Mouse (Mus musculus): ENCODE results near the gene Cpe. TPM values are rescaled to one million over a fixed set of nuclear protein-coding genes. Genes with fewer than 3 reads are reported as not detected.
"Not testable (repeated sequence)": the region's sequence is repeated elsewhere in the genome, so short reads cannot be mapped to it uniquely, and the experiment has no call there.

Cpe gene
- polyA plus RNA-seq, 1 experiment from 2014 or later = 752 TPM

DNA sequence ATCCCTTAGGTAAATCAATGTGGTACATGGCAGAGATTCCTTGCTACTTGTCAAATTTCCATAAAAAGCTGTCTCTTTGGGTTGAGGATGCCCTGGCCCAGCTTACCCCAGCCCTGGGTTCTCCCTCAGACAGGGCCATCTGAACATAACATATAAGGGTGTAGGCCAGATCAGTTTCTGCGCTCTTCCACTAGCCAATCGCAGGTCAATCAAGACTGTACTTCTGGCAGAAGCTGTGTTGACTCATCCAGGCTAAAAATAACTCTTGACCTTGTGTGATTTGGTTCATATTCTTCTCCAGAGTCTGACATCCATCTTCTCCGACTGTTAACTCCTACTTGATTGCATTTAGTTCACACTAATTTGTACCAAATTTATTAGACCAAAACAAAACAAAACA lies 4.7 kb downstream of the Cpe start:
- no peak overlapping the region for H3K4me2 ChIP-seq (replicated peaks)
- no peaks in the 10 kb centered on the region for H3K36me3 ChIP-seq (replicated peaks; ENCODE audit: control insufficient read depth, insufficient read depth)
- H3K4me3 ChIP-seq (replicated peaks; ENCODE audit: low read length) = no peak overlapping the region
- H3K27me3 ChIP-seq (ENCODE audit: control insufficient read depth, insufficient read depth, low read length) = no peaks in the 10 kb centered on the region
- H3K9ac ChIP-seq = no peak overlapping the region
- no peaks in the 10 kb centered on the region for H3K9me3 ChIP-seq (ENCODE audit: control insufficient read depth, low read length)
- H3K4me1 ChIP-seq (replicated peaks; ENCODE audit: control insufficient read depth, insufficient read depth, low read length) = peaks cover 20% of the 10 kb centered on the region
- WGBS = 80% methylated on average over 3 of the region's 3 CpGs
- ATAC-seq (ENCODE audit: low FRiP score) (no peak), DNase-seq (ENCODE audit: low spot score) (no peak)
- no peak overlapping the region for H3K27ac ChIP-seq

DNA sequence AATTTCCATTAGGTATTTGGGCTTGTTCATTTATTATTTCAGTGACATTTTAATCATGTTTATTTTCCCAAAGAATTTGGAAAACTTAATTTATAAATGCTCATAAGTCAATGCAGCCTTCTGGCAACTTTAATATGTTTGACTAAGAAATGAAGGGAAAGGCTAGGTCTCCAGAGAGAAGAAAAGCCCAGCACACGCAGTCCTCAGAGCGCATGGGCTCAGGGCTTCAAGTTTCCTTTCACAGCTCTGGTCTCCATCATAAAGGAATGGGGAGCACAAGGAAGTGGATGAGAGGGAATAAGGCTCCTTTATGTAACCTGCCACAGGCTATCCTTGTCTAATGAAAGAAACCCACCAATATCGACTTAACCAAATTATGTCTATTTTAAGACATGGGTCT lies 10.4 kb downstream of the Cpe start:
- Histone ChIP-seq H3K4me3 (replicated peaks; ENCODE audit: low read length) (no peak overlapping the region), H3K9me3 (ENCODE audit: control insufficient read depth, low read length) (no peaks in the 10 kb centered on the region), H3K4me2 (replicated peaks) (no peak overlapping the region), H3K36me3 (replicated peaks; ENCODE audit: control insufficient read depth, insufficient read depth) (peaks cover 6% of the 10 kb centered on the region; the same call in 1 of the 2 replicates), H3K27ac (no peak overlapping the region), H3K9ac (no peak overlapping the region), H3K27me3 (ENCODE audit: control insufficient read depth, insufficient read depth, low read length) (no peaks in the 10 kb centered on the region), H3K4me1 (replicated peaks; ENCODE audit: control insufficient read depth, insufficient read depth, low read length) (no peaks in the 10 kb centered on the region)
- WGBS = 77% methylated on average over 3 of the region's 3 CpGs
- no peak for ATAC-seq (ENCODE audit: low FRiP score)
- DNase-seq (ENCODE audit: low spot score) = no peak

DNA sequence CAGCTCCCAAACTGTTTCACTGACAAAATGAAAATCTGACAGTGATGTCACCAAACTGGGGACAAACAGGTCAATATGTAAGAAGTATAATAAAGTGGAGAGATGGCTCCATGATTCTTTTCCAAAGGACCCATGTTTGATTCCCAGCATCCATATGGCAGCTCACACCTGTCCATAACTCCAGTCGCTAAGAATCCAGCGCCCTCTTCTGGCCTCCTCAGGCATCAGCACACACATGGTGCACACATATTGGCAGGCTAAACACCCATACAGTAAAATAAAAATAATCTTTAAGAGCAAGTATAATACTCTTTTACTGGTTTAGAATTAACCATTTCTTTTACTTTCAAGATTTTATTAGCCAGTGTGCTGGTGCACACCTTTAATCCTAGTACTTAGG lies 16.5 kb downstream of the Cpe start:
- 82% methylated on average over 2 of the region's 2 CpGs for WGBS
- no peaks in the 10 kb centered on the region for H3K9me3 ChIP-seq (ENCODE audit: control insufficient read depth, low read length)

DNA sequence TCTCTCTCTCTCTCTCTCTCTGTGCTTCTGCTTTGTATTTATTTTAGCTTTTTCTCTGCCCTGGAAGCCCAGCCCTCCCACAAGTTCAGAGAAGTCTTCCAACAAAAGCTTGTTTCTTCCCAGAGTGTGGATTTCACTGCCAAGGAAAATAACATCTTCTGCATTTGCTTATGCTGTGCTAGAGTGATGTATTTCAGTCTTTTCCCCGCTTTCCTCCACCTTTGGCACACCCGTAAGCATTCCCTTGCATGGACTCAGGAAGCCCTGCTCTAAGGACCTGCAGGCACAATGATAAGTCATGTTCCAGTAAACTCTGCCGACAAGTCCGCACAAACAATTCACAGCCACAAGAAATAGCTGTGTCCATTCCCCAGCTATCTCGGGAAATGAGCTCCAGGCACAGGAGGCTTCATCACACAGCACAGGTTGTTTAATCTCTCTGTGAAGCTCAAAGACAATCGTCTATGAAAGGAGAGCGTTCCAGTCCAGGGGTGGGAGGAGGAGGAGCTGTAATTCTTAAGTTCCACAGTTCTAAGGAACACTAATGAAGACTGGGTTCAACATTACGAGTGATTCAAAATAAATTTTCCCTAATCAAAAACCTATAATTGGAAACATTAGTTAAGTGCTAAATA lies 17.8 kb downstream of the Cpe start:
- no peak overlapping the region for H3K4me2 ChIP-seq (replicated peaks)
- 78% methylated on average over 8 of the region's 8 CpGs for WGBS
- ATAC-seq (ENCODE audit: low FRiP score) = no peak
- no peak for DNase-seq (ENCODE audit: low spot score)
- H3K4me1 ChIP-seq (replicated peaks; ENCODE audit: control insufficient read depth, insufficient read depth, low read length) = no peaks in the 10 kb centered on the region; the same call in 1 of the 2 replicates
- H3K27ac ChIP-seq = no peak overlapping the region
- no peaks in the 10 kb centered on the region for H3K36me3 ChIP-seq (replicated peaks; ENCODE audit: control insufficient read depth, insufficient read depth)
- H3K4me3 ChIP-seq (replicated peaks; ENCODE audit: low read length) = no peak overlapping the region
- no peaks in the 10 kb centered on the region for H3K9me3 ChIP-seq (ENCODE audit: control insufficient read depth, low read length)
- no peak overlapping the region for H3K9ac ChIP-seq
- H3K27me3 ChIP-seq (ENCODE audit: control insufficient read depth, insufficient read depth, low read length) = no peaks in the 10 kb centered on the region

More for the DNA sequence above, 16.5 kb downstream of the Cpe start:
- no peaks in the 10 kb centered on the region; the same call in 1 of the 2 replicates for H3K4me1 ChIP-seq (replicated peaks; ENCODE audit: control insufficient read depth, insufficient read depth, low read length)
- H3K4me2 ChIP-seq (replicated peaks) = no peak overlapping the region
- H3K4me3 ChIP-seq (replicated peaks; ENCODE audit: low read length) = no peak overlapping the region
- ATAC-seq (ENCODE audit: low FRiP score) (no peak), DNase-seq (ENCODE audit: low spot score) (no peak)
- H3K27me3 ChIP-seq (ENCODE audit: control insufficient read depth, insufficient read depth, low read length) = no peaks in the 10 kb centered on the region
- peaks cover 5% of the 10 kb centered on the region; the same call in 1 of the 2 replicates for H3K36me3 ChIP-seq (replicated peaks; ENCODE audit: control insufficient read depth, insufficient read depth)
- H3K9ac ChIP-seq = no peak overlapping the region
- H3K27ac ChIP-seq = no peak overlapping the region

DNA sequence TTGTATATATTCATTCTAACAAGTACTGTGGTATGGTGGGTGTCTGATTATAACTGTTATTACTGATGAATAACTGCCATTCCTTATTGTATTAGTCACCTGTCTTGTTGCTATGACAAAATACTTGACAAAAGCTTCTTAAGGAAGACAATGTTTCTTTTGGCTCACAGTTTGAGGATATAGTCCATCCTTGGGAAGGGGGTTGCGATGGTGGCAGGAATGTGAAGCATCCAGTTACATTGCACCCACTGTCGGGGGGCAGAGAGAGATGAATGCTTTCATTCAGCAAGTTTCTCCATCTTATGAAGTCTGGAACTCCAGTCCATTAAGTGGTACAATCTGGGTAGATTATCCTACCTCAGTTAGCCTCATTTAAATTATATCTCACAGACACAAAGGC lies 19.9 kb downstream of the Cpe start:
- H3K4me2 ChIP-seq (replicated peaks) = no peak overlapping the region
- no peak overlapping the region for H3K4me3 ChIP-seq (replicated peaks; ENCODE audit: low read length)
- H3K9me3 ChIP-seq (ENCODE audit: control insufficient read depth, low read length) = no peaks in the 10 kb centered on the region
- ATAC-seq (ENCODE audit: low FRiP score) (no peak), DNase-seq (ENCODE audit: low spot score) (no peak)
- H3K9ac ChIP-seq = no peak overlapping the region
- H3K4me1 ChIP-seq (replicated peaks; ENCODE audit: control insufficient read depth, insufficient read depth, low read length) = no peaks in the 10 kb centered on the region; the same call in 1 of the 2 replicates
- 68% methylated on average over 2 of the region's 2 CpGs for WGBS
- H3K27ac ChIP-seq = no peak overlapping the region
- no peaks in the 10 kb centered on the region for H3K36me3 ChIP-seq (replicated peaks; ENCODE audit: control insufficient read depth, insufficient read depth)
- H3K27me3 ChIP-seq (ENCODE audit: control insufficient read depth, insufficient read depth, low read length) = no peaks in the 10 kb centered on the region

DNA sequence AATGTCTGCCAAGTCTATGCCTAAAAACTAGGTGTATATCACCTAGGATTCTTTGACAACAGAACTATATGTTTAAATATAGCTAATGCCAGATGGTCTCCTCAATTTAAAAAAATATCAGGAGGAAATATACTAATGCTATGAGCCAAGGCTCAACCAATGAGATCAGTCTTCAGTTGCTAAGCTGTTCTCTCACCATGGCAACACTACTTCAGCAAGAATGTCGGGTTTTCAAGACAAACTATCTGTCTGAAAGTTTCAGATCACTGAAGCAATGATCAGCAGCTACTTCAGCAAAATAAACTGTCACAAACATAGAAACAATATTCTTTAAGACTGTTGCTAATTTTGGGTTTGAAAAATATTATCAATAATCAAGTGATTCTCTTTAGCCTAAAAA lies 20.9 kb downstream of the Cpe start:
- H3K9me3 ChIP-seq (ENCODE audit: control insufficient read depth, low read length) = no peaks in the 10 kb centered on the region
- DNase-seq (ENCODE audit: low spot score) (no peak), ATAC-seq (ENCODE audit: low FRiP score) (no peak)
- H3K4me2 ChIP-seq (replicated peaks) = no peak overlapping the region
- H3K27ac ChIP-seq = no peak overlapping the region
- H3K27me3 ChIP-seq (ENCODE audit: control insufficient read depth, insufficient read depth, low read length) = no peaks in the 10 kb centered on the region
- no peak overlapping the region for H3K4me3 ChIP-seq (replicated peaks; ENCODE audit: low read length)
- WGBS = 10% methylated on average over 1 of the region's 1 CpGs
- no peaks in the 10 kb centered on the region; the same call in 1 of the 2 replicates for H3K4me1 ChIP-seq (replicated peaks; ENCODE audit: control insufficient read depth, insufficient read depth, low read length)
- H3K36me3 ChIP-seq (replicated peaks; ENCODE audit: control insufficient read depth, insufficient read depth) = no peaks in the 10 kb centered on the region
- H3K9ac ChIP-seq = no peak overlapping the region

DNA sequence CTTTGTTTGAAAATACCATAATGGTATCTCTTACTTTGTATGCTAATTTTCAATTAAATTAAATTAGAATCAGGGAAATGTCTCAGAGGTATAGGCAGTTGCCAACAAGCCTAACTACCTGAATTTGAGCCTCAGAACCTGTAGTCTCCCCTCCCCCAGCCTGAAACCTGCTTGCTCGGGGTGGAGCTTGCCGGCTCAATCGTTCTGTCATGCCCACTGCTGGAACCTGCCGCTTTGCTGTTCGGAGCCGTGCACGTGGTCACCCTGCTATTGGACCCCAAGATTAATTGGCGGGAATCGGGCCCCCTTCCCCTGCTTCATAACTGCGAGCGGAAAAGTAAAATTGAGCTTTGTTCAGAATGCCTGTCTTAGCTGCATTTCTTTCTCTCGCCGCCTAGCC lies 26.5 kb downstream of the Cpe start:
- not testable (repeated sequence) for DNase-seq (ENCODE audit: low spot score); H3K27ac ChIP-seq; H3K9me3 ChIP-seq (ENCODE audit: control insufficient read depth, low read length); H3K4me2 ChIP-seq (replicated peaks); H3K9ac ChIP-seq; H3K36me3 ChIP-seq (replicated peaks; ENCODE audit: control insufficient read depth, insufficient read depth); H3K4me3 ChIP-seq (replicated peaks; ENCODE audit: low read length); ATAC-seq (ENCODE audit: low FRiP score); H3K4me1 ChIP-seq (replicated peaks; ENCODE audit: control insufficient read depth, insufficient read depth, low read length); H3K27me3 ChIP-seq (ENCODE audit: control insufficient read depth, insufficient read depth, low read length)
- WGBS = 68% methylated on average over 13 of the region's 13 CpGs

DNA sequence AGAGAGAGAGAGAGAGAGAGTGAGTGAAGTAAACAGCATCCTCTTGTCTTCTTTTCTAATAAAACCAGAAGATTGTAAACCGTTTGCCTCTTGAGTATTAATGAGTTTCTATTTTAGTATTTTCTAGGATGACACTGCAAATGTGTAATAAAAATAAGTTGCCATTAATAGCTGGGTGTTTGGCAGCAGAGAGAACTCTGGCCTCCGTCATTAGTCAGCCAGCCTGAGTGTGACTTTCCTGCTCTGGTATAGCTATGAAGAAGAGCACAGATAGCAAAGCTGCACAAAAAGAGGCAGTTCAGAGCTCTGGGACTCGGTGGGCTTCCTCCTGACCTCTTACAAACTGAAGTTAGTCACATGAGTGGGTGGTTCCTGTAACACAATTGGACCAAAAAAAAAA lies 27.3 kb downstream of the Cpe start:
- ATAC-seq (ENCODE audit: low FRiP score) (no peak), DNase-seq (ENCODE audit: low spot score) (no peak)
- Histone ChIP-seq H3K4me1 (replicated peaks; ENCODE audit: control insufficient read depth, insufficient read depth, low read length) (no peaks in the 10 kb centered on the region), H3K4me2 (replicated peaks) (no peak overlapping the region), H3K36me3 (replicated peaks; ENCODE audit: control insufficient read depth, insufficient read depth) (no peaks in the 10 kb centered on the region), H3K27me3 (ENCODE audit: control insufficient read depth, insufficient read depth, low read length) (no peaks in the 10 kb centered on the region), H3K9ac (no peak overlapping the region), H3K4me3 (replicated peaks; ENCODE audit: low read length) (no peak overlapping the region), H3K9me3 (ENCODE audit: control insufficient read depth, low read length) (no peaks in the 10 kb centered on the region), H3K27ac (no peak overlapping the region)
- 73% methylated on average over 3 of the region's 3 CpGs for WGBS

DNA sequence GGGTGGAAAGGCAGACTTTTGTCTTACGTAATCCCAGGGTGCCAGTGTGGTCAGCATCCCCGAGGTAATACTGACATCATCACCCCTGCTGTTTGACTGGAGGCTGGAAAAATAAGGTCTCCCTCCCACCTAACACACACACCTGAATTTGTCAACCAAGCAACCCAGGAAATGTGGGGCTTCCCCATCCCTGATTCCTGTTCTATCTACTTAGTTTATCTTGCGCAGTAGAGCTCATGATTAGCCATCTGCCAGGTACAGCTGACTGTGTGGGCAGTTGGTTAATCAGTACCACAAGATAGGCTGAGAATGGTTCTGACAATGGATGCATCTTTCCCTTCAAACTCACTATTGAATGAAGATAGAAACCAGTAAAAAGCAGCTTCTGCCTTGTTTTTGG lies 28.0 kb downstream of the Cpe start:
- no peaks in the 10 kb centered on the region for H3K9me3 ChIP-seq (ENCODE audit: control insufficient read depth, low read length)
- WGBS = 60% methylated on average over 3 of the region's 3 CpGs
- no peaks in the 10 kb centered on the region for H3K27me3 ChIP-seq (ENCODE audit: control insufficient read depth, insufficient read depth, low read length)

DNA sequence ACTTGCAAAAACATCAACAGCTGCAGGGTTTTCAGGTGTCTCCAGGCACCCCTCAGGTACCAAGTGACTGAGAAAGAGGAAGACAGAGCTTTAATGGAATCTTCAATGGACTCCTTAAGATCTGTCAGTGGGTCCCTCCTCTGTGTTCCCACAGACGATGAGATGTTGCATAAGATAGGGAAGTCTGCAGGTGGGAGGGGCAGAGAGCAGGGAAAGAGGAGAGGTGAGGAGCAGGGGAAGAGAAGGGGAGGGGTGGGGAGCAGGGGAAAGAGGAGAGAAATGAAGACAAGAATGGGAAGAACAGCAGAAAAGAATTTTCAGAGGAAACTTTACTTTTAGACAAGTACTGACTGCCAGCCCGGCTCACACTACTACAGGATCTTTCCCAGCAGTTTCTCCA lies 28.5 kb downstream of the Cpe start:
- no peaks in the 10 kb centered on the region for H3K36me3 ChIP-seq (replicated peaks; ENCODE audit: control insufficient read depth, insufficient read depth)

More for the DNA sequence above, 28.0 kb downstream of the Cpe start:
- H3K4me2 ChIP-seq (replicated peaks) = no peak overlapping the region
- DNase-seq (ENCODE audit: low spot score) (no peak), ATAC-seq (ENCODE audit: low FRiP score) (no peak)
- no peaks in the 10 kb centered on the region for H3K36me3 ChIP-seq (replicated peaks; ENCODE audit: control insufficient read depth, insufficient read depth)
- H3K27ac ChIP-seq = no peak overlapping the region
- no peak overlapping the region for H3K4me3 ChIP-seq (replicated peaks; ENCODE audit: low read length)
- H3K4me1 ChIP-seq (replicated peaks; ENCODE audit: control insufficient read depth, insufficient read depth, low read length) = no peaks in the 10 kb centered on the region; the same call in 1 of the 2 replicates
- no peak overlapping the region for H3K9ac ChIP-seq

More for the DNA sequence above, 28.5 kb downstream of the Cpe start:
- ATAC-seq (ENCODE audit: low FRiP score) (no peak), DNase-seq (ENCODE audit: low spot score) (no peak)
- no peaks in the 10 kb centered on the region; the same call in 1 of the 2 replicates for H3K4me1 ChIP-seq (replicated peaks; ENCODE audit: control insufficient read depth, insufficient read depth, low read length)
- H3K4me2 ChIP-seq (replicated peaks) = no peak overlapping the region
- no peaks in the 10 kb centered on the region for H3K9me3 ChIP-seq (ENCODE audit: control insufficient read depth, low read length)
- 50% methylated on average over 2 of the region's 2 CpGs for WGBS
- H3K27me3 ChIP-seq (ENCODE audit: control insufficient read depth, insufficient read depth, low read length) = no peaks in the 10 kb centered on the region
- H3K27ac ChIP-seq = no peak overlapping the region
- no peak overlapping the region for H3K4me3 ChIP-seq (replicated peaks; ENCODE audit: low read length)
- H3K9ac ChIP-seq = no peak overlapping the region
